Mouse (Mus musculus): Measurements from ENCODE around the gene Stra8. TPM values are rescaled to one million over a fixed set of nuclear protein-coding genes. Genes with fewer than 3 reads are reported as not detected.

The Stra8 gene
- polyA plus RNA-seq, 1 experiment from 2014 or later = not detected

DNA sequence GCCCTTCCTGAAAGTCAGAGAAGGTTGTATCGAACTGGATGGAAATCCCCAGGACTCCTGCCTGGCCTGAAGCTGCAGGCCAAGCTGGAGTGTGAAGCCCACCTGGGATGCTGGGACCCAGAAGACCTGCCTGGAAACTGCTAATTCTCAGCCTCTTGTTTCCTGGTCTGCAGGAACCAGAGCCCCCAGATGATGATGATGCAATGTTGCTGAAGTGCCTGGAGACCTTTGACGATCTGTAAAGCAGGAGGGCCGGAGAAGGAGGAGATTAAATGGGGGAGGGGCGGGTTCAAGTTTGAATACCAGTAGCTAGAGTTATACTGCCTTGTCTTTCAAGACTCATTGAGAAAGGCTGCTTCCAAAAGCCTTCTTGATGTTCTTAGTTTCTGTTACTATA is 19.0 kb downstream of the Stra8 start:
- no peak for ATAC-seq (ENCODE audit: insufficient read depth)
- WGBS = 27% methylated on average over 4 of the region's 4 CpGs

GRCm38 (mm10) chr6:34939451-34939850 is 19.5 kb downstream of the Stra8 start:
- Histone ChIP-seq H3K4me3 (ENCODE audit: low read depth, low read length) (no peak overlapping the region), H3K27ac (ENCODE audit: low read depth) (no peak overlapping the region), H3K9ac (no peak overlapping the region), H3K4me2 (no peak overlapping the region), H3K27me3 (ENCODE audit: insufficient read depth, low read length) (no peaks in the 10 kb centered on the region), H3K36me3 (ENCODE audit: insufficient read depth) (no peaks in the 10 kb centered on the region), H3K9me3 (ENCODE audit: low read depth, low read length) (no peaks in the 10 kb centered on the region), H3K4me1 (ENCODE audit: insufficient read depth) (no peaks in the 10 kb centered on the region)
- TF ChIP-seq CTCF (IDR thresholded peaks at IDR 0.05; ENCODE audit: low read depth) = no peak
- 87% methylated on average over 8 of the region's 8 CpGs for WGBS
- ATAC-seq (ENCODE audit: insufficient read depth) (no peak), DNase-seq (no peak)

More for the DNA sequence above, 19.0 kb downstream of the Stra8 start:
- Histone ChIP-seq H3K4me1 (ENCODE audit: insufficient read depth) (no peaks in the 10 kb centered on the region), H3K4me2 (no peak overlapping the region), H3K9ac (no peak overlapping the region), H3K9me3 (ENCODE audit: low read depth, low read length) (no peaks in the 10 kb centered on the region), H3K36me3 (ENCODE audit: insufficient read depth) (no peaks in the 10 kb centered on the region), H3K27me3 (ENCODE audit: insufficient read depth, low read length) (no peaks in the 10 kb centered on the region), H3K27ac (ENCODE audit: low read depth) (no peak overlapping the region), H3K4me3 (ENCODE audit: low read depth, low read length) (no peak overlapping the region)
- DNase-seq = no peak
- TF ChIP-seq CTCF (IDR thresholded peaks at IDR 0.05; ENCODE audit: low read depth) = no peak

DNA sequence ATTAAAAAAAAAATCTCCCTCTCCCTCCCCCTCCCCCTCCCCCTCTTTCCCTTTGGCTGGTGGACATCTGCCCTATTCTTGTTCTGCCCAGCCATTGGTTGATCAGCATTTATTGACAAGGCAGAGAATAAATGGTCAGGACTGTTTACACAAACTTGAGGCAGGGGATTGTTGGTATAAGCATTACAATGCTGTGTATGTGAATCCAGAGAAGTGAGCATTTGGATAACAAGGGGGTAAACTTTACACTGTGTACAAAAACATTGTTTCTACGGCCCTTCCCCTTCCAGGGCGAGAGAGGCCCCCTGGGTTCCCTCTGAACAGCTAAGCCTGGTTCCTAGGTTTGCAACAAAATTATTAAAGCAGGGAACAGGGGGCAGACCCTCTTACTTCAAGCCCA is 21.5 kb downstream of the Stra8 start:
- TF ChIP-seq CTCF (IDR thresholded peaks at IDR 0.05; ENCODE audit: low read depth) = no peak
- Histone ChIP-seq H3K9me3 (ENCODE audit: low read depth, low read length) (no peaks in the 10 kb centered on the region), H3K9ac (no peak overlapping the region), H3K4me1 (ENCODE audit: insufficient read depth) (no peaks in the 10 kb centered on the region), H3K4me3 (ENCODE audit: low read depth, low read length) (no peak overlapping the region), H3K4me2 (no peak overlapping the region), H3K36me3 (ENCODE audit: insufficient read depth) (no peaks in the 10 kb centered on the region), H3K27me3 (ENCODE audit: insufficient read depth, low read length) (no peaks in the 10 kb centered on the region), H3K27ac (ENCODE audit: low read depth) (no peak overlapping the region)
- WGBS = 77% methylated on average over 2 of the region's 2 CpGs
- DNase-seq (no peak), ATAC-seq (ENCODE audit: insufficient read depth) (no peak)

GRCm38 (mm10) chr6:34942446-34942845 is 22.5 kb downstream of the Stra8 start:
- H3K4me2 ChIP-seq = no peak overlapping the region
- no peak for DNase-seq

DNA sequence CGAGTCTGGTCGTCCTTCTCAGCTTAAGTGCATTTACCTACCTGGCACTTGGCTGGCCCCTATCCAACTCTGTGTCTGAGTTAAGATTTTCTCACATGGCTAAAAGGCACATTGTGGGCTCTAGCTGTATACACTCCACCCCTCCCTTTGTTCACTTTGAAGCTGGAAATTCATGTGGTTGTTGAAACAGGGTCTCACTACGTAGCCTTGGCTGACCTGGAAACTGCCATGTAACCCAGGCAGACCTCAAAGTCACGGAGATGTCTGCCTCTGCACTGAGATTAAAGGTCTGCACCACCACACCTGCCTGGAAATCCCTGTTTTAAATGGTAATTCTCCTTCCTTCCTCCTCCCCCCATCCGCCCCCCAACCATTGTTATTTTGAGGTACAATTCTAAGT is 23.5 kb downstream of the Stra8 start:
- peak; percentile 37 for DNase-seq
- Histone ChIP-seq H3K4me1 (ENCODE audit: insufficient read depth) (no peaks in the 10 kb centered on the region), H3K27ac (ENCODE audit: low read depth) (no peak overlapping the region), H3K27me3 (ENCODE audit: insufficient read depth, low read length) (no peaks in the 10 kb centered on the region), H3K9me3 (ENCODE audit: low read depth, low read length) (no peaks in the 10 kb centered on the region), H3K9ac (no peak overlapping the region), H3K36me3 (ENCODE audit: insufficient read depth) (no peaks in the 10 kb centered on the region), H3K4me2 (no peak overlapping the region), H3K4me3 (ENCODE audit: low read depth, low read length) (no peak overlapping the region)
- no peak for TF ChIP-seq CTCF (IDR thresholded peaks at IDR 0.05; ENCODE audit: low read depth)
- 57% methylated on average over 5 of the region's 5 CpGs for WGBS
- no peak for ATAC-seq (ENCODE audit: insufficient read depth)

More at GRCm38 (mm10) chr6:34942446-34942845, 22.5 kb downstream of the Stra8 start:
- Histone ChIP-seq H3K9ac (no peak overlapping the region), H3K27me3 (ENCODE audit: insufficient read depth, low read length) (no peaks in the 10 kb centered on the region), H3K9me3 (ENCODE audit: low read depth, low read length) (no peaks in the 10 kb centered on the region), H3K36me3 (ENCODE audit: insufficient read depth) (no peaks in the 10 kb centered on the region), H3K4me1 (ENCODE audit: insufficient read depth) (no peaks in the 10 kb centered on the region), H3K27ac (ENCODE audit: low read depth) (no peak overlapping the region), H3K4me3 (ENCODE audit: low read depth, low read length) (no peak overlapping the region)
- TF ChIP-seq CTCF (IDR thresholded peaks at IDR 0.05; ENCODE audit: low read depth) = no peak
- WGBS = 88% methylated on average over 9 of the region's 9 CpGs
- ATAC-seq (ENCODE audit: insufficient read depth) = no peak

DNA sequence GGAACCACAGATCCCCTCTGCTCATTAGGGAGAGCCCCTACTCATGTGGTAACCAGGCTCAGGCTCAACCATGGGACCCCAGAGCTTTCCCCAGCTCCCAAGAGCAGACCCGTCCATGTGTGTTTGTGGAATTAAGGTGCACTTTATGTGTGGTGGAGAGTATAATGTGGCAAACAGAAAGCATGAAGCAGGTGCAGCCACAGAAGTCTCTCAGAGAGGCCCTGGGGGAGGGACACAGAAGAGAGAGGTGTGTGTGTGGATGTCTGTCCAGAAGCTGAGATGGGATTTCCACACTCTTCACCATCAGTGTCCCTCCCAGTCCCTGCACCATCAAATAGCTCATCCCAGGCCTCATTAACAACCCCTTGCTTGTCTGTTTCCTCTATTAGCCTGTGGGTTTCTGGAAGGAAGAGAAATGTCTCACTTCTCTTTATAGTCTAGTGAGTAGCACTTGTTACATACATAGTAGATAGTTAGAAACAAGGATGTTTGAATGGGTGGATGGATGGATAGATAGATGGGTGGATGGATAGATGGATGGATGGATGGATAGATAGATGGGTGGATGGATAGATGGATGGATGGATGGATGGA is 26.6 kb downstream of the Stra8 start:
- H3K27me3 ChIP-seq (ENCODE audit: insufficient read depth, low read length) = no peaks in the 10 kb centered on the region
- H3K9me3 ChIP-seq (ENCODE audit: low read depth, low read length) = no peaks in the 10 kb centered on the region
- no peaks in the 10 kb centered on the region for H3K4me1 ChIP-seq (ENCODE audit: insufficient read depth)
- no peak overlapping the region for H3K9ac ChIP-seq
- no peak overlapping the region for H3K4me2 ChIP-seq
- TF ChIP-seq CTCF (IDR thresholded peaks at IDR 0.05; ENCODE audit: low read depth) = no peak
- no peak overlapping the region for H3K4me3 ChIP-seq (ENCODE audit: low read depth, low read length)
- H3K36me3 ChIP-seq (ENCODE audit: insufficient read depth) = no peaks in the 10 kb centered on the region
- WGBS = 79% methylated on average over 1 of the region's 1 CpGs
- ATAC-seq (ENCODE audit: insufficient read depth) = no peak
- no peak overlapping the region for H3K27ac ChIP-seq (ENCODE audit: low read depth)
- no peak for DNase-seq

DNA sequence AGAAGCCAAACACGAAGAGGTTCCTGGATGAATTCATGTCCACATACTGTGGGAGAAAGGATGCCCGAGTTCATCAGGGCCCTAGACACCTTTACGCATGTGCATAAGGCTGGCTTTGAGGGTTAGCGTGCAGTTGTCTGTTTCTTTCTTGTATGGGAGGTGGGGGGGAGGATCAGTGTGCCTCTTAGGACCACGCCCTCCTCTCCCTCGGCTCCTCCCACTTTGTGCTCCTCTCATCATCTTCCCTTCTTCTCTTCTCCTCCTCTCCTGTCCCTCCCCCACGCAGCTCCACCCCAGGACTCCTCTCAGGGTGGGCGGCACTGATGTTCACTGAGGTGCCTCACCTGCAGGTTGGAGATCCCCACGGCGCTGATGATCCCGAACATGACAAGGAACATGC is 28.5 kb downstream of the Stra8 start:
- Histone ChIP-seq H3K4me3 (ENCODE audit: low read depth, low read length) (no peak overlapping the region), H3K27ac (ENCODE audit: low read depth) (no peak overlapping the region), H3K4me2 (peak overlapping the region; percentile 50; the same call in 1 of the 2 replicates), H3K27me3 (ENCODE audit: insufficient read depth, low read length) (no peaks in the 10 kb centered on the region), H3K9ac (no peak overlapping the region), H3K4me1 (ENCODE audit: insufficient read depth) (no peaks in the 10 kb centered on the region), H3K9me3 (ENCODE audit: low read depth, low read length) (no peaks in the 10 kb centered on the region), H3K36me3 (ENCODE audit: insufficient read depth) (no peaks in the 10 kb centered on the region)
- no peak for TF ChIP-seq CTCF (IDR thresholded peaks at IDR 0.05; ENCODE audit: low read depth)
- no peak for ATAC-seq (ENCODE audit: insufficient read depth)
- DNase-seq = no peak
- 21% methylated on average over 11 of the region's 11 CpGs for WGBS

Measured in lung, embryonic 14.5 days (tissue).